Mouse (Mus musculus) stomach, embryonic 14.5 days (tissue): ENCODE results near the gene Upp1. TPM values are rescaled to one million over a fixed set of nuclear protein-coding genes. Genes with fewer than 3 reads are reported as not detected.

Source experiments
- polyA plus RNA-seq: library from polyadenylated mRNA; unstranded; fragments of >200 nt; fragmentation: Nextera tagmentation; extraction: Ambion mirVana; gene quantifications from 2 replicates; pipeline ENCODE4 v1.2.1, GENCODE M21; 2014

The Upp1 gene
- polyA plus RNA-seq, 1 experiment from 2014 or later = 6.0 TPM

Other genes with a start within 250 kb of the Upp1 start
- 0.07 and 0.09 TPM in 2 replicates for gene Pkd1l1, start 144.8 kb upstream of the Upp1 start, polyA plus RNA-seq
- 20.3 and 23.1 TPM in 2 replicates for gene Hus1, start 106.9 kb upstream of the Upp1 start, polyA plus RNA-seq
- gene Gm11992, start 69.5 kb upstream of the Upp1 start, polyA plus RNA-seq = 0.88 and 1.2 TPM in 2 replicates
- 0.21 and 0.22 TPM in 2 replicates for gene Sun3, start 69.1 kb upstream of the Upp1 start, polyA plus RNA-seq
- gene Abca13, start 73.8 kb downstream of the Upp1 start, polyA plus RNA-seq = 0.03 TPM in 1 of 2 replicates, not detected in the other